In the genomic region with DNA sequence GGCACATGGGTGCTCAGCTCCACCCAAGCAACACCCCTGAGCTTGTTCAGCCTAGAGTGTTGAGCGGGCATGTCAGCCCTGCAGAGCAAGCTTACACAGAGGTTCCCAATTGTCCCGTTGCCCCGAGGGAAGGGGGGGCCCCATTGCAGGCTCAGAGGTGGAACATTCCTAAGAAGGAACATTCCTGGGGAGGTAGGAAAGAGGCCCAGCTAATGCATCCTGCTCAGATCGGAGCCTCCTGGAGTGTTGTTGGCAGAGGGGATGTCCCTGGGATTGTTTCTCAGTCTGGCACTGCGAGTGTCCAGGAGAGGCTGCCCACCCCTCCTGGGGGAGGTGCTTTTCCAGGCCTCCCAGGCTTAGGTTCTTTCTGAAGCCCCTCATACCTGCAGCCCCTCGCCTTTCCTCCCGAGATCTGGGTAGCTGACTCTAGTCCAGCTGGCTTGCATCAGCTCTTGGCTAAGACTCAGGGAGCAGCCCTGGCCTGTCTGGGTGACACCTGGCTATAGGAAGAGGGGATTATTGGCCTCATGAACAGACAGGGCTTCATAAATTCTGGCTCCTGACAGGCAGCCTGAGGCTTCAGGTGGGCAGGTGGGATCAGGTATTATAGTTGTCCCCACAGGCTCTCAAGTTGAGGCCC, we compare ENCODE assay signal across 16 mouse cellular contexts. TPM values are rescaled to one million over a fixed set of nuclear protein-coding genes. Genes with fewer than 3 reads are reported as not detected.
DNase-seq lines count a peak whose midpoint lies in the region; ATAC-seq and TF ChIP-seq lines count a peak whose summit lies in the region.
"Had no signal": no experiment of that assay in that cellular context is flagged by ENCODE, and none has a peak within 500 bp of the region (broad histone marks: within the 10 kb centered on the region; RNA-seq: fewer than 3 reads in every experiment).

No protein-coding gene starts in this region.

- H3K36me3 ChIP-seq in heart, embryonic 12.5 days: no peaks in the 10 kb centered on the region
- no peaks in the 10 kb centered on the region for H3K36me3 ChIP-seq in limb, embryonic 14.5 days (ENCODE audit: control insufficient read depth, insufficient read depth, low read length)
- no peaks in the 10 kb centered on the region for H3K36me3 ChIP-seq in forebrain, postnatal 0 days (ENCODE audit: insufficient read depth)
- H3K36me3 ChIP-seq: heart, embryonic 13.5 days; hindbrain, embryonic 12.5 days; liver, embryonic 12.5 days had no signal

- no peak overlapping the region for H3K4me3 ChIP-seq in heart, embryonic 12.5 days
- no peak overlapping the region for H3K4me3 ChIP-seq in limb, embryonic 14.5 days (replicated peaks; ENCODE audit: low read length)
- H3K4me3 ChIP-seq in forebrain, postnatal 0 days (ENCODE audit: low read depth, low read length): no peak overlapping the region
- H3K4me3 ChIP-seq: heart, embryonic 13.5 days; hindbrain, embryonic 12.5 days; liver, embryonic 12.5 days had no signal

- ATAC-seq in heart, embryonic 12.5 days (ENCODE audit: insufficient number of reproducible peaks, low FRiP score): no peak
- peak; percentile 35 for ATAC-seq in limb, embryonic 14.5 days (ENCODE audit: low FRiP score, low read depth)
- no peak for ATAC-seq in forebrain, postnatal 0 days
- ATAC-seq: intestine, embryonic 16.5 days; liver, embryonic 12.5 days had no signal

- no peak for TF ChIP-seq CTCF in forebrain, postnatal 0 days (IDR thresholded peaks at IDR 0.05; ENCODE audit: low read depth)

- no peak overlapping the region for H3K4me2 ChIP-seq in heart, embryonic 12.5 days
- H3K4me2 ChIP-seq in limb, embryonic 14.5 days (replicated peaks; ENCODE audit: low read depth, low read length, severe bottlenecking): no peak overlapping the region
- no peak overlapping the region for H3K4me2 ChIP-seq in forebrain, postnatal 0 days (ENCODE audit: low read depth)
- H3K4me2 ChIP-seq: heart, embryonic 13.5 days; hindbrain, embryonic 12.5 days; liver, embryonic 12.5 days had no signal

- no peak overlapping the region for H3K27ac ChIP-seq in heart, embryonic 12.5 days (ENCODE audit: poor library complexity, severe bottlenecking)
- peak overlapping the region; percentile 43 for H3K27ac ChIP-seq in limb, embryonic 14.5 days (replicated peaks; ENCODE audit: low read depth, low read length)
- no peak overlapping the region for H3K27ac ChIP-seq in forebrain, postnatal 0 days (ENCODE audit: low read depth, low read length)
- H3K27ac ChIP-seq: heart, embryonic 13.5 days; hindbrain, embryonic 12.5 days; liver, embryonic 12.5 days had no signal

- 51% methylated on average over 7 of the region's 7 CpGs for WGBS in heart, embryonic 12.5 days
- 41% methylated on average over 7 of the region's 7 CpGs for WGBS in limb, embryonic 14.5 days
- WGBS in forebrain, postnatal 0 days: 68% methylated on average over 7 of the region's 7 CpGs

- peaks cover 3% of the 10 kb centered on the region for H3K27me3 ChIP-seq in heart, embryonic 12.5 days (replicated peaks)
- no peaks in the 10 kb centered on the region for H3K27me3 ChIP-seq in limb, embryonic 14.5 days (ENCODE audit: control insufficient read depth, insufficient read depth, low read length)
- no peaks in the 10 kb centered on the region for H3K27me3 ChIP-seq in forebrain, postnatal 0 days (ENCODE audit: insufficient read depth, low read length)
- H3K27me3 ChIP-seq: heart, embryonic 13.5 days; hindbrain, embryonic 12.5 days had no signal

- TF ChIP-seq POLR2A in limb, embryonic 14.5 days (IDR thresholded peaks at IDR 0.05; ENCODE audit: borderline replicate concordance, extremely low read depth, insufficient read depth, insufficient read length): no peak

- DNase-seq in heart, adult 9 months (ENCODE audit: low spot score in 2 of 2): no peak
- DNase-seq in cerebellum, adult 11-12 months: peak; percentile 56
- peak; percentile 48 to 61 for DNase-seq in cerebellum, postnatal 36 days
- peak; percentile 63 for DNase-seq in limb, embryonic 14.5 days (ENCODE audit: low spot score)
- no peak for DNase-seq in testis, postnatal 14 days (ENCODE audit: low spot score)
- no peak for DNase-seq in kidney, postnatal 14 days
- no peak for DNase-seq in forebrain, postnatal 0 days
- DNase-seq: gastrocnemius, postnatal 10 days; kidney, postnatal 4 days; midbrain, embryonic 14.5 days; spleen, adult 18-20 months had no signal

- H3K4me1 ChIP-seq in heart, embryonic 12.5 days (replicated peaks): peaks cover 42% of the 10 kb centered on the region
- H3K4me1 ChIP-seq in limb, embryonic 14.5 days (ENCODE audit: control insufficient read depth, insufficient read depth, low read length): peaks cover 29% of the 10 kb centered on the region
- no peaks in the 10 kb centered on the region for H3K4me1 ChIP-seq in forebrain, postnatal 0 days (ENCODE audit: insufficient read depth)

- H3K9me3 ChIP-seq in heart, embryonic 12.5 days (replicated peaks): no peaks in the 10 kb centered on the region
- no peaks in the 10 kb centered on the region for H3K9me3 ChIP-seq in limb, embryonic 14.5 days (ENCODE audit: control insufficient read depth, low read length)
- no peaks in the 10 kb centered on the region for H3K9me3 ChIP-seq in forebrain, postnatal 0 days (ENCODE audit: low read length)
- H3K9me3 ChIP-seq: heart, embryonic 13.5 days; hindbrain, embryonic 12.5 days; liver, embryonic 12.5 days had no signal

- H3K9ac ChIP-seq in heart, embryonic 12.5 days: 0 out of 2 replicates have a peak overlapping the region, but pooled peaks have one; percentile 22
- H3K9ac ChIP-seq in limb, embryonic 14.5 days (ENCODE audit: low read depth, low read length, severe bottlenecking): no peak overlapping the region
- H3K9ac ChIP-seq in forebrain, postnatal 0 days: no peak overlapping the region
- H3K9ac ChIP-seq: heart, embryonic 13.5 days; hindbrain, embryonic 12.5 days; liver, embryonic 12.5 days had no signal

RNA-seq across cellular contexts. Expression of a gene that starts 47.3 kb away (rescaled TPM):
- polyA plus RNA-seq in heart, embryonic 12.5 days (2016; fragmentation: Nextera tagmentation; extraction: Ambion mirVana): 16.0 and 19.4 TPM in 2 replicates
- 81.1 and 107 TPM in 2 replicates for polyA plus RNA-seq in limb, embryonic 14.5 days (2012; rRNA removed)
- 99.9 and 103 TPM in 2 replicates for polyA plus RNA-seq in limb, embryonic 14.5 days (2014; fragmentation: Nextera tagmentation; extraction: Ambion mirVana)
- total RNA-seq in forebrain, postnatal 0 days (2014; rRNA removed): 22.2 and 36.5 TPM in 2 replicates
- polyA plus RNA-seq in forebrain, postnatal 0 days (2015; fragmentation: Nextera tagmentation; extraction: Ambion mirVana): 5.6 and 7.7 TPM in 2 replicates

RNA-seq across cellular contexts. Expression of a gene that starts 57.4 kb away (rescaled TPM):
- 128 and 135 TPM in 2 replicates for polyA plus RNA-seq in heart, embryonic 12.5 days (2016; fragmentation: Nextera tagmentation; extraction: Ambion mirVana)
- 95.7 and 106 TPM in 2 replicates for polyA plus RNA-seq in limb, embryonic 14.5 days (2012; rRNA removed)
- 156 and 157 TPM in 2 replicates for polyA plus RNA-seq in limb, embryonic 14.5 days (2014; fragmentation: Nextera tagmentation; extraction: Ambion mirVana)
- 185 and 202 TPM in 2 replicates for total RNA-seq in forebrain, postnatal 0 days (2014; rRNA removed)
- 223 and 224 TPM in 2 replicates for polyA plus RNA-seq in forebrain, postnatal 0 days (2015; fragmentation: Nextera tagmentation; extraction: Ambion mirVana)

Comparison
In these comparisons a context has a peak if more than half of its experiments do, and no peak if none do; other contexts are left out.
1. DNase-seq: peak in cerebellum, adult 11-12 months (single experiment), cerebellum, postnatal 36 days (2 of 2) and limb, embryonic 14.5 days (single experiment); none in heart, adult 9 months (0 of 2), testis, postnatal 14 days (single experiment), kidney, postnatal 14 days (single experiment) and forebrain, postnatal 0 days (single experiment).